Mouse (Mus musculus) megakaryocyte progenitor cell, adult 5-6 weeks (primary cell): ENCODE results near the gene Tmprss11e. TPM values are rescaled to one million over a fixed set of nuclear protein-coding genes. Genes with fewer than 3 reads are reported as not detected.

Source experiments
- ATAC-seq: replicated peaks from 2 replicates; pipeline ENCODE4 v1.8.0; 2016; ENCODE audit warnings: mild to moderate bottlenecking, moderate TSS enrichment, inconsistent platforms; ENCODE audit not compliant: poor library complexity
- total RNA-seq, 2 experiments: library from RNA; stranded (forward) in 1 of 2; stranded (reverse) in 1 of 2; fragments of 157-497, 149-512 nt in 1 of 2; fragments of 200-1000 nt in 1 of 2; gene quantifications; 2 replicates each; pipeline versions ENCODE4 v1.2.3 to v1.2.4; 2015 to 2017

The Tmprss11e gene
- total RNA-seq, 2 experiments from 2014 or later, result not detected

- no peak for ATAC-seq
Measured at GRCm38 (mm10) chr5:86676262-86676661, 69.4 kb downstream of the Tmprss11e start, which contains the start of gene Tmprss11b. Gene Tmprss11b, minus strand, starts transcription at chr5:86676362.

Other genes with a start within 250 kb of the Tmprss11e start
- not detected in 2 replicates for gene Tmprss11g, start 227.2 kb downstream of the Tmprss11e start, total RNA-seq (2015)
- not detected in 2 replicates for gene Tmprss11g, start 227.2 kb downstream of the Tmprss11e start, total RNA-seq (2017)
- gene Tmprss11f, start 113.4 kb downstream of the Tmprss11e start, total RNA-seq (2015), result not detected in 2 replicates
- not detected in 2 replicates for gene Tmprss11f, start 113.4 kb downstream of the Tmprss11e start, total RNA-seq (2017)
- not detected in 2 replicates for gene Tmprss11b, start 69.5 kb downstream of the Tmprss11e start, total RNA-seq (2015)
- not detected in 2 replicates for gene Tmprss11b, start 69.5 kb downstream of the Tmprss11e start, total RNA-seq (2017)
- gene Ythdc1, start 58.4 kb upstream of the Tmprss11e start, total RNA-seq (2015), result 104 and 107 TPM in 2 replicates
- 141 and 143 TPM in 2 replicates for gene Ythdc1, start 58.4 kb upstream of the Tmprss11e start, total RNA-seq (2017)
- not detected in 2 replicates for gene Ugt2b34, start 161.1 kb upstream of the Tmprss11e start, total RNA-seq (2015)
- not detected in 2 replicates for gene Ugt2b34, start 161.1 kb upstream of the Tmprss11e start, total RNA-seq (2017)
- gene Ugt2b1, start 180.7 kb upstream of the Tmprss11e start, total RNA-seq (2015), result not detected in 2 replicates
- not detected in 2 replicates for gene Ugt2b1, start 180.7 kb upstream of the Tmprss11e start, total RNA-seq (2017)